ENCODE assay signal across 15 mouse cellular contexts in genomic region chr6:117851747-117852146, GRCm38 (mm10). TPM values are rescaled to one million over a fixed set of nuclear protein-coding genes. Genes with fewer than 3 reads are reported as not detected.
DNase-seq lines count a peak whose midpoint lies in the region; ATAC-seq and TF ChIP-seq lines count a peak whose summit lies in the region.
"Had no signal": no experiment of that assay in that cellular context is flagged by ENCODE, and none has a peak within 500 bp of the region (broad histone marks: within the 10 kb centered on the region; RNA-seq: fewer than 3 reads in every experiment).

No protein-coding gene starts in this region.

- H3K27ac ChIP-seq in hindbrain, postnatal 0 days: no peak overlapping the region
- H3K27ac ChIP-seq in hindbrain, embryonic 16.5 days (ENCODE audit: low read depth, low read length): no peak overlapping the region
- H3K27ac ChIP-seq: forebrain, embryonic 10.5 days had no signal

- no peak overlapping the region for H3K4me2 ChIP-seq in hindbrain, postnatal 0 days (ENCODE audit: low read depth, low read length)
- no peak overlapping the region for H3K4me2 ChIP-seq in hindbrain, embryonic 16.5 days (ENCODE audit: low read length)

- H3K9ac ChIP-seq in hindbrain, postnatal 0 days (replicated peaks; ENCODE audit: low read length): no peak overlapping the region
- H3K9ac ChIP-seq in hindbrain, embryonic 16.5 days (ENCODE audit: low read depth, low read length): no peak overlapping the region

- WGBS in hindbrain, postnatal 0 days: 52% methylated on average over 2 of the region's 2 CpGs
- WGBS in hindbrain, embryonic 16.5 days: 58% methylated on average over 2 of the region's 2 CpGs

- H3K9me3 ChIP-seq in hindbrain, postnatal 0 days (ENCODE audit: low read length): no peaks in the 10 kb centered on the region
- no peaks in the 10 kb centered on the region for H3K9me3 ChIP-seq in hindbrain, embryonic 16.5 days (ENCODE audit: control insufficient read depth, low read length)
- H3K9me3 ChIP-seq: forebrain, embryonic 10.5 days had no signal

- H3K27me3 ChIP-seq in hindbrain, postnatal 0 days (ENCODE audit: insufficient read depth, low read length): no peaks in the 10 kb centered on the region
- H3K27me3 ChIP-seq in hindbrain, embryonic 16.5 days (replicated peaks; ENCODE audit: control insufficient read depth, insufficient read depth, low read length): no peaks in the 10 kb centered on the region

- no peak for ATAC-seq in hindbrain, postnatal 0 days
- no peak for ATAC-seq in hindbrain, embryonic 16.5 days
- ATAC-seq in neutrophil, adult 5-6 weeks (ENCODE audit: extremely low read depth, insufficient number of reproducible peaks, low FRiP score, poor library complexity, severe bottlenecking): peak; percentile 48; the same call in 1 of the 2 replicates
- ATAC-seq: intestine, embryonic 16.5 days had no signal

- no peak for DNase-seq in hindbrain, postnatal 0 days (ENCODE audit: low spot score)
- peak; percentile 19 for DNase-seq in lung, postnatal 36 days
- no peak for DNase-seq in lung, postnatal 14 days
- DNase-seq in T-cell, adult 2 months (ENCODE audit: low spot score): peak; percentile 37
- no peak for DNase-seq in embryo, embryonic 11 days
- no peak for DNase-seq in retina, postnatal 1 day
- DNase-seq: cerebellum, adult 9-10 months; gastrocnemius, postnatal 25 days; heart, postnatal 10 days; lung, postnatal 4 days; thymus, adult 18-20 months had no signal

- peaks cover 10% of the 10 kb centered on the region; the same call in 1 of the 2 replicates for H3K36me3 ChIP-seq in hindbrain, postnatal 0 days (ENCODE audit: insufficient read depth, low read length)
- H3K36me3 ChIP-seq in hindbrain, embryonic 16.5 days (ENCODE audit: control insufficient read depth, insufficient read depth, low read length): peaks cover 19% of the 10 kb centered on the region

- no peak overlapping the region for H3K4me3 ChIP-seq in hindbrain, postnatal 0 days (ENCODE audit: low read length)
- no peak overlapping the region for H3K4me3 ChIP-seq in hindbrain, embryonic 16.5 days (ENCODE audit: low read length)
- H3K4me3 ChIP-seq: forebrain, embryonic 10.5 days had no signal

- H3K4me1 ChIP-seq in hindbrain, postnatal 0 days (ENCODE audit: insufficient read depth, low read length): no peaks in the 10 kb centered on the region
- no peaks in the 10 kb centered on the region for H3K4me1 ChIP-seq in hindbrain, embryonic 16.5 days (ENCODE audit: control insufficient read depth, insufficient read depth, low read depth, low read length)
- H3K4me1 ChIP-seq: forebrain, embryonic 10.5 days had no signal

- peak; percentile 31; the same call in 1 of the 2 replicates for TF ChIP-seq CTCF in hindbrain, postnatal 0 days (IDR thresholded peaks at IDR 0.05; ENCODE audit: low read depth)

RNA-seq across cellular contexts. Expression of gene Zfp239, which starts 10.2 kb away (rescaled TPM):
- total RNA-seq in hindbrain, postnatal 0 days (2014; rRNA removed): 19.6 and 22.1 TPM in 2 replicates
- polyA plus RNA-seq in hindbrain, postnatal 0 days (2015; fragmentation: Nextera tagmentation; extraction: Ambion mirVana): 13.6 and 14.6 TPM in 2 replicates
- 17.2 and 18.3 TPM in 2 replicates for polyA plus RNA-seq in hindbrain, embryonic 16.5 days (2015; fragmentation: Nextera tagmentation; extraction: Ambion mirVana)
- 0.98 and 1.0 TPM in 2 replicates for total RNA-seq in neutrophil, adult 5-6 weeks (2017)

RNA-seq across cellular contexts. Expression of gene Zfp637, which starts 10.8 kb away (rescaled TPM):
- total RNA-seq in hindbrain, postnatal 0 days (2014; rRNA removed): 110 and 122 TPM in 2 replicates
- 107 and 109 TPM in 2 replicates for polyA plus RNA-seq in hindbrain, postnatal 0 days (2015; fragmentation: Nextera tagmentation; extraction: Ambion mirVana)
- 130 and 137 TPM in 2 replicates for polyA plus RNA-seq in hindbrain, embryonic 16.5 days (2015; fragmentation: Nextera tagmentation; extraction: Ambion mirVana)
- 12.8 and 15.5 TPM in 2 replicates for total RNA-seq in neutrophil, adult 5-6 weeks (2017)

RNA-seq across cellular contexts. Expression of gene Hnrnpf, which starts 48.4 kb away (rescaled TPM):
- total RNA-seq in hindbrain, postnatal 0 days (2014; rRNA removed): 152 and 160 TPM in 2 replicates
- polyA plus RNA-seq in hindbrain, postnatal 0 days (2015; fragmentation: Nextera tagmentation; extraction: Ambion mirVana): 230 and 234 TPM in 2 replicates
- 250 and 271 TPM in 2 replicates for polyA plus RNA-seq in hindbrain, embryonic 16.5 days (2015; fragmentation: Nextera tagmentation; extraction: Ambion mirVana)
- 944 and 955 TPM in 2 replicates for total RNA-seq in neutrophil, adult 5-6 weeks (2017)

Comparison
In these comparisons a context has a peak if more than half of its experiments do, and no peak if none do; other contexts are left out.
1. DNase-seq: peak in lung, postnatal 36 days (single experiment) and T-cell, adult 2 months (single experiment); none in hindbrain, postnatal 0 days (single experiment), lung, postnatal 14 days (single experiment), embryo, embryonic 11 days (single experiment) and retina, postnatal 1 day (single experiment).
2. RNA of gene Zfp239, which starts 10.2 kb away (total RNA-seq): 19.6 to 22.1 TPM in hindbrain, postnatal 0 days; 0.98 to 1.0 TPM in neutrophil, adult 5-6 weeks; every median in the first group is over 10 times any median in the second.